Mouse (Mus musculus) cerebellum, adult 9-11 months (tissue): ENCODE measurements around the gene Adam29.

ENCODE experiments used
- DNase-seq: peaks from one replicate; pipeline ENCODE4 v3.0.0; 2022

Adam29 gene

DNA sequence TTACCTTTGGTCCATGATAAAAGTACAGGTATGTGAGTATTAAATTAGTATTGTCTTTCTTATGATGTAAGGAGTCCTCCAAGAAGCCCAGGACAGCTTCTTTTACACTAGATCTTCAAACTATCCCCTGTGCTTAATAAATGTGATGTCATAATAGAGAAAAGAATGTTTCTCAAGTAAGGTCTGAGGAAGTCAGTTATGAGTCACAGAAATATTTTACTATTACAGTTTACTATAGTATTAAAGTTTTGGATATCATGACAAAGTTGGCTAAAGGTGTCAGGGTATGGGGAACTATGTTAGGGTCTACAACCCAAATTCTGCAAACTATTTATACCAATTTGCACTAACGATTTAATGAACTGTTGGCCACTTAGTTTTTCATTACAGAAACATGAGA is at the start of gene Adam29:
Adam29 (minus strand) TSS at position 101 of the 400 bp plus-strand sequence.
- no peak for DNase-seq

- DNase-seq = no peak
Observed at GRCm38 (mm10) chr8:55940526-55940880, 33.8 kb upstream of the Adam29 start.

DNA sequence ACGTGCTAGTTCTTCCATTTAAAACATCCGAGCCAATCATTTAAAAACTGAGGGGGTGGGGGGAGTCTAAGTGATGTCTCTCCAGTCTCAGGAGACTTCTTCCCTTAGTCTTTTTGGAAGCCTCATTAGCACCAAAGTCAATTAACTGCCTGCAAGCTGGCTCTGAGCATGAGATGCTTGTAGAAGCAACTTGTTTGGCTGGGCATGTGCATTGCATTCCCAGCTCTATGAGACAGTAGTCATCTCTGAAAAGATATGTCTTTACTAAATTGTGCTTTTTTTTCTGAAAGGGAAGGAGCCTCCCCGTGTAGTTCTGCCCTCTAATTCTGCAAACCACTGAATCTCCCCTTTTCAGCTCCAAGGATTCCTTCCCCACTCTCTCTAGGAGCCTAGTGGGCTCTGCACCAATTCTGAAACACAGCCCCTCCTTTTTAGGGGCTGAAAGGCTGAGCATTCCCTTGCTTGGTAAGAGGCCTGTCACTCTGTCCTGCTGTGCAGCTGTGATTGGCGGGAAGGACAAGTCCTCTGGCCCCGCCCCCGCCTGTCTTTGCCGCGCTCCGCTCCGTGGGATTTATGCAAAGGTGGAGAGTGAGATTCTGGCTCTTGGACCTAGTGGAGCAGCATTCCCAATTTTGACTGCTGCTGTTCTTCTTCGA is 33.2 kb upstream of the Adam29 start, which contains the start of gene Glra3:
Glra3 (plus strand) TSS at position 591 of the 656 bp plus-strand sequence.
- peak; percentile 6 for DNase-seq
